Mouse (Mus musculus): Measurements from ENCODE around the gene Rpl3l. TPM values are rescaled to one million over a fixed set of nuclear protein-coding genes. Genes with fewer than 3 reads are reported as not detected.

Gene Rpl3l
- polyA plus RNA-seq, 1 experiment from 2014 or later: not detected

GRCm38 (mm10) chr17:24751528-24751927 lies 23.9 kb downstream of the Rpl3l start:
- no peak for ATAC-seq (ENCODE audit: low FRiP score)
- no peak overlapping the region for H3K4me3 ChIP-seq
- no peak overlapping the region for H3K9ac ChIP-seq
- H3K36me3 ChIP-seq: no peaks in the 10 kb centered on the region
- H3K27me3 ChIP-seq: peaks cover 83% of the 10 kb centered on the region
- 19% methylated on average over 4 of the region's 4 CpGs for WGBS
- no peak overlapping the region for H3K4me2 ChIP-seq (replicated peaks)
- no peaks in the 10 kb centered on the region for H3K9me3 ChIP-seq (replicated peaks)
- H3K27ac ChIP-seq: no peak overlapping the region
- peaks cover 14% of the 10 kb centered on the region for H3K4me1 ChIP-seq

GRCm38 (mm10) chr17:24752415-24753394 lies 25.1 kb downstream of the Rpl3l start, which contains the start of gene Hs3st6:
Gene Hs3st6, plus strand, starts transcription at chr17:24752988.
- Histone ChIP-seq H3K27me3 (peaks cover 88% of the 10 kb centered on the region), H3K27ac (no peak within 1 kb of the TSS)

GRCm38 (mm10) chr17:24757394-24757793 lies 29.8 kb downstream of the Rpl3l start:
- Histone ChIP-seq H3K27ac (no peak overlapping the region), H3K9me3 (replicated peaks) (no peaks in the 10 kb centered on the region), H3K36me3 (no peaks in the 10 kb centered on the region), H3K9ac (no peak overlapping the region), H3K27me3 (peaks cover 58% of the 10 kb centered on the region), H3K4me3 (no peak overlapping the region), H3K4me1 (peaks cover 11% of the 10 kb centered on the region), H3K4me2 (replicated peaks) (no peak overlapping the region)
- WGBS: 62% methylated on average over 1 of the region's 1 CpGs
- no peak for ATAC-seq (ENCODE audit: low FRiP score)

More at GRCm38 (mm10) chr17:24752415-24753394, 25.1 kb downstream of the Rpl3l start, which contains the start of gene Hs3st6:
- Histone ChIP-seq H3K9me3 (replicated peaks) (no peaks in the 10 kb centered on the region), H3K9ac (peak within 1 kb of the TSS; percentile 60), H3K4me2 (replicated peaks) (peak within 1 kb of the TSS; percentile 88), H3K4me3 (peak within 1 kb of the TSS; percentile 49), H3K36me3 (no peaks in the 10 kb centered on the region), H3K4me1 (peaks cover 14% of the 10 kb centered on the region)
- peak; percentile 73 for ATAC-seq (ENCODE audit: low FRiP score)
- WGBS: under 1% methylated on average over 82 of the region's 82 CpGs

GRCm38 (mm10) chr17:24761121-24761520 lies 33.5 kb downstream of the Rpl3l start:
- Histone ChIP-seq H3K4me3 (no peak overlapping the region), H3K36me3 (no peaks in the 10 kb centered on the region), H3K4me2 (replicated peaks) (no peak overlapping the region), H3K27me3 (peaks cover 21% of the 10 kb centered on the region), H3K27ac (no peak overlapping the region), H3K9me3 (replicated peaks) (no peaks in the 10 kb centered on the region), H3K9ac (no peak overlapping the region), H3K4me1 (peaks cover 8% of the 10 kb centered on the region)
- WGBS: 49% methylated on average over 5 of the region's 5 CpGs
- ATAC-seq (ENCODE audit: low FRiP score): no peak

- no peak overlapping the region for H3K4me3 ChIP-seq
- WGBS: 65% methylated on average over 21 of the region's 22 CpGs
- no peaks in the 10 kb centered on the region for H3K9me3 ChIP-seq (replicated peaks)
- H3K9ac ChIP-seq: no peak overlapping the region
- ATAC-seq (ENCODE audit: low FRiP score): no peak
- H3K27me3 ChIP-seq: peaks cover 5% of the 10 kb centered on the region; the same call in 1 of the 2 replicates
- no peaks in the 10 kb centered on the region for H3K36me3 ChIP-seq
- peak overlapping the region; percentile 24; the same call in 1 of the 2 replicates for H3K4me2 ChIP-seq (replicated peaks)
- H3K27ac ChIP-seq: no peak overlapping the region
- peaks cover 12% of the 10 kb centered on the region for H3K4me1 ChIP-seq
Measured at GRCm38 (mm10) chr17:24765016-24765905, 37.6 kb downstream of the Rpl3l start.

- 28% methylated on average over 12 of the region's 12 CpGs for WGBS
- H3K4me2 ChIP-seq (replicated peaks): no peak overlapping the region
- no peaks in the 10 kb centered on the region for H3K9me3 ChIP-seq (replicated peaks)
- H3K27me3 ChIP-seq: peaks cover 5% of the 10 kb centered on the region; the same call in 1 of the 2 replicates
- peaks cover 12% of the 10 kb centered on the region for H3K4me1 ChIP-seq
- H3K4me3 ChIP-seq: no peak overlapping the region
- no peak overlapping the region for H3K27ac ChIP-seq
- H3K9ac ChIP-seq: no peak overlapping the region
- no peaks in the 10 kb centered on the region for H3K36me3 ChIP-seq
- ATAC-seq (ENCODE audit: low FRiP score): no peak
Measured at GRCm38 (mm10) chr17:24766266-24766875, 38.8 kb downstream of the Rpl3l start.

- ATAC-seq (ENCODE audit: low FRiP score): no peak
- WGBS: 40% methylated on average over 3 of the region's 3 CpGs
Measured at GRCm38 (mm10) chr17:24769146-24769545, 41.5 kb downstream of the Rpl3l start.

GRCm38 (mm10) chr17:24773241-24773640 lies 45.6 kb downstream of the Rpl3l start:
- H3K4me2 ChIP-seq (replicated peaks): no peak overlapping the region
- no peaks in the 10 kb centered on the region for H3K27me3 ChIP-seq
- H3K9me3 ChIP-seq (replicated peaks): no peaks in the 10 kb centered on the region
- ATAC-seq (ENCODE audit: low FRiP score): no peak
- no peak overlapping the region for H3K9ac ChIP-seq
- WGBS: 77% methylated on average over 5 of the region's 5 CpGs
- H3K4me1 ChIP-seq: no peaks in the 10 kb centered on the region
- H3K27ac ChIP-seq: no peak overlapping the region
- H3K36me3 ChIP-seq: no peaks in the 10 kb centered on the region
- H3K4me3 ChIP-seq: no peak overlapping the region

More at GRCm38 (mm10) chr17:24769146-24769545, 41.5 kb downstream of the Rpl3l start:
- peaks cover 12% of the 10 kb centered on the region for H3K4me1 ChIP-seq
- no peak overlapping the region for H3K27ac ChIP-seq
- no peaks in the 10 kb centered on the region for H3K36me3 ChIP-seq
- H3K4me3 ChIP-seq: no peak overlapping the region
- H3K27me3 ChIP-seq: peaks cover 5% of the 10 kb centered on the region; the same call in 1 of the 2 replicates
- H3K4me2 ChIP-seq (replicated peaks): no peak overlapping the region
- no peaks in the 10 kb centered on the region for H3K9me3 ChIP-seq (replicated peaks)
- H3K9ac ChIP-seq: no peak overlapping the region

GRCm38 (mm10) chr17:24775173-24775572 lies 47.6 kb downstream of the Rpl3l start:
- Histone ChIP-seq H3K4me1 (no peaks in the 10 kb centered on the region), H3K9ac (no peak overlapping the region), H3K4me3 (no peak overlapping the region), H3K36me3 (no peaks in the 10 kb centered on the region), H3K27ac (no peak overlapping the region), H3K27me3 (no peaks in the 10 kb centered on the region), H3K4me2 (replicated peaks) (no peak overlapping the region), H3K9me3 (replicated peaks) (no peaks in the 10 kb centered on the region)
- 85% methylated on average over 8 of the region's 8 CpGs for WGBS
- no peak for ATAC-seq (ENCODE audit: low FRiP score)

- WGBS: 73% methylated on average over 2 of the region's 2 CpGs
- H3K4me1 ChIP-seq: no peaks in the 10 kb centered on the region
- H3K27me3 ChIP-seq: no peaks in the 10 kb centered on the region
- no peaks in the 10 kb centered on the region for H3K9me3 ChIP-seq (replicated peaks)
- H3K27ac ChIP-seq: no peak overlapping the region
- no peak overlapping the region for H3K9ac ChIP-seq
- H3K4me3 ChIP-seq: no peak overlapping the region
- ATAC-seq (ENCODE audit: low FRiP score): no peak
- no peak overlapping the region for H3K4me2 ChIP-seq (replicated peaks)
- H3K36me3 ChIP-seq: no peaks in the 10 kb centered on the region
Measured at GRCm38 (mm10) chr17:24777073-24777472, 49.5 kb downstream of the Rpl3l start.

GRCm38 (mm10) chr17:24780821-24781220 lies 53.2 kb downstream of the Rpl3l start:
- Histone ChIP-seq H3K4me3 (no peak overlapping the region), H3K9me3 (replicated peaks) (no peaks in the 10 kb centered on the region), H3K4me1 (no peaks in the 10 kb centered on the region), H3K36me3 (no peaks in the 10 kb centered on the region), H3K4me2 (replicated peaks) (no peak overlapping the region), H3K27ac (no peak overlapping the region), H3K9ac (no peak overlapping the region), H3K27me3 (peaks cover 5% of the 10 kb centered on the region; the same call in 1 of the 2 replicates)
- no peak for ATAC-seq (ENCODE audit: low FRiP score)
- WGBS: 89% methylated on average over 2 of the region's 2 CpGs

Data from hindbrain, embryonic 12.5 days (tissue).